Mouse (Mus musculus) hindbrain, embryonic 10.5 days (tissue): ENCODE measurements around the gene Gm10944. TPM values are rescaled to one million over a fixed set of nuclear protein-coding genes. Genes with fewer than 3 reads are reported as not detected.

ENCODE experiments used
- DNase-seq: peaks from one replicate; pipeline ENCODE4 v3.0.0-alpha.2; 2017; ENCODE audit warnings: low spot score
- H3K27ac ChIP-seq: fragments of 300-500 bp; sonication (generic); 2 replicates; pipeline ENCODE4 v1.5.1; 2016; ENCODE audit warnings: mild to moderate bottlenecking, moderate library complexity
- H3K27me3 ChIP-seq: fragments of 300-500 bp; sonication (generic); 2 replicates; pipeline ENCODE4 v1.6.1; 2016; ENCODE audit warnings: mild to moderate bottlenecking; ENCODE audit not compliant: poor library complexity, insufficient read depth, severe bottlenecking
- H3K36me3 ChIP-seq: fragments of 300-500 bp; sonication (generic); 2 replicates; pipeline ENCODE4 v1.6.1; 2016; ENCODE audit warnings: mild to moderate bottlenecking, moderate library complexity
- H3K4me1 ChIP-seq: fragments of 300-500 bp; sonication (generic); replicated peaks from 2 replicates; pipeline ENCODE4 v1.6.1; 2016; ENCODE audit warnings: mild to moderate bottlenecking
- H3K4me3 ChIP-seq: fragments of 300-500 bp; sonication (generic); 2 replicates; pipeline ENCODE4 v1.5.1; 2016; ENCODE audit warnings: mild to moderate bottlenecking, moderate library complexity
- H3K9me3 ChIP-seq: fragments of 300-500 bp; sonication (generic); 2 replicates; pipeline ENCODE4 v1.6.1; 2016; ENCODE audit warnings: mild to moderate bottlenecking, moderate library complexity
- WGBS: fragments of 180-500 bp; shearing (Covaris S2); methylation state at CpG from one replicate; pipeline ENCODE4 v1.1.7; 2016; 5-methylcytosine and 5-hydroxymethylcytosine counted together
- polyA plus RNA-seq: library from polyadenylated mRNA; unstranded; fragments of >200 nt; fragmentation: Nextera tagmentation; extraction: Ambion mirVana; gene quantifications from 2 replicates; pipeline ENCODE4 v1.2.1, GENCODE M21; 2016

The Gm10944 gene
- polyA plus RNA-seq, 1 experiment from 2014 or later: not detected

GRCm38 (mm10) chr10:10726501-10726900 lies 45.4 kb downstream of the Gm10944 start:
- Histone ChIP-seq H3K27ac (no peak overlapping the region), H3K4me3 (no peak overlapping the region), H3K4me1 (no peaks in the 10 kb centered on the region), H3K9me3 (no peaks in the 10 kb centered on the region), H3K27me3 (no peaks in the 10 kb centered on the region), H3K36me3 (no peaks in the 10 kb centered on the region)
- no peak for DNase-seq
- WGBS: 86% methylated on average over 3 of the region's 3 CpGs

Other genes starting within 250 kb of the Gm10944 start
- 0.17 and 0.21 TPM in 2 replicates for gene Adgb, start 209.0 kb upstream of the Gm10944 start, polyA plus RNA-seq
- 8.4 and 11.3 TPM in 2 replicates for gene Rab32, start 123.1 kb upstream of the Gm10944 start, polyA plus RNA-seq